Mouse (Mus musculus) liver, embryonic 11.5 days (tissue): ENCODE data around the gene Mapk7. TPM values are rescaled to one million over a fixed set of nuclear protein-coding genes. Genes with fewer than 3 reads are reported as not detected.

Source experiments
- ATAC-seq: fragments of 200-750 bp; cut with Nextera tagmentation; replicated peaks from 2 replicates; pipeline ENCODE4 v1.8.0; 2017; ENCODE audit warnings: moderate number of reproducible peaks, mild to moderate bottlenecking, moderate TSS enrichment, moderate library complexity; ENCODE audit not compliant: low FRiP score
- DNase-seq: peaks from one replicate; pipeline ENCODE4 v3.0.0-alpha.2; 2017; ENCODE audit warnings: low spot score
- H3K27ac ChIP-seq: fragments of 300-500 bp; sonication (generic); 2 replicates; pipeline ENCODE4 v1.5.1; 2014; ENCODE audit warnings: mild to moderate bottlenecking, low read depth, low read length, control low read depth
- H3K27me3 ChIP-seq: fragments of 300-500 bp; sonication (generic); replicated peaks from 2 replicates; pipeline ENCODE4 v1.6.1; 2014; ENCODE audit warnings: low read length, mixed read lengths; ENCODE audit not compliant: control insufficient read depth, insufficient read depth
- H3K36me3 ChIP-seq: fragments of 300-500 bp; sonication (generic); 2 replicates; pipeline ENCODE4 v1.6.1; 2014; ENCODE audit warnings: mild to moderate bottlenecking, low read length, moderate library complexity, mixed read lengths; ENCODE audit not compliant: control insufficient read depth, insufficient read depth
- H3K4me1 ChIP-seq: fragments of 300-500 bp; sonication (generic); replicated peaks from 2 replicates; pipeline ENCODE4 v1.6.1; 2014; ENCODE audit warnings: low read length, mixed read lengths; ENCODE audit not compliant: control insufficient read depth, insufficient read depth
- H3K4me2 ChIP-seq: fragments of 300-500 bp; sonication (generic); 2 replicates; pipeline ENCODE4 v1.6.1; 2014; ENCODE audit warnings: mild to moderate bottlenecking, control low read depth, moderate library complexity
- H3K4me3 ChIP-seq: fragments of 300-500 bp; sonication (generic); 2 replicates; pipeline ENCODE4 v1.5.1; 2014; ENCODE audit warnings: low read depth, low read length, control low read depth
- H3K9ac ChIP-seq: fragments of 300-500 bp; sonication (generic); 2 replicates; pipeline ENCODE4 v1.6.1; 2014; ENCODE audit warnings: low read depth, low read length, control low read depth
- H3K9me3 ChIP-seq: fragments of 300-500 bp; sonication (generic); 2 replicates; pipeline ENCODE4 v1.6.1; 2016; ENCODE audit warnings: low read length, inconsistent platforms, mixed read lengths; ENCODE audit not compliant: control insufficient read depth
- WGBS: fragments of 180-500 bp; shearing (Covaris S2); extraction: QIAGEN DNeasy Blood & Tissue Kit; methylation state at CpG from one replicate; pipeline ENCODE4 v1.1.7; 2014; 5-methylcytosine and 5-hydroxymethylcytosine counted together
- polyA plus RNA-seq: library from polyadenylated mRNA; unstranded; fragments of >200 nt; fragmentation: Nextera tagmentation; extraction: Ambion mirVana; gene quantifications from 2 replicates; pipeline ENCODE4 v1.2.1, GENCODE M21; 2014

Mapk7 gene
- polyA plus RNA-seq, 1 experiment from 2014 or later: 27.6 TPM

- H3K27ac ChIP-seq: no peak overlapping the region
- H3K36me3 ChIP-seq: no peaks in the 10 kb centered on the region
- no peak overlapping the region for H3K4me3 ChIP-seq
- no peak overlapping the region for H3K4me2 ChIP-seq
- DNase-seq (no peak), ATAC-seq (no peak)
- peaks cover 3% of the 10 kb centered on the region; the same call in 1 of the 2 replicates for H3K4me1 ChIP-seq
- H3K9ac ChIP-seq: no peak overlapping the region
- no peaks in the 10 kb centered on the region for H3K9me3 ChIP-seq
- 58% methylated on average over 4 of the region's 4 CpGs for WGBS
- H3K27me3 ChIP-seq: no peaks in the 10 kb centered on the region
These were observed 28.8 kb downstream of the Mapk7 start for GRCm38 (mm10) chr11:61465422-61465821.

GRCm38 (mm10) chr11:61464071-61464470, 30.1 kb downstream of the Mapk7 start:
- ATAC-seq (no peak), DNase-seq (no peak)
- Histone ChIP-seq H3K4me1 (peaks cover under 1% of the 10 kb centered on the region; the same call in 1 of the 2 replicates), H3K36me3 (no peaks in the 10 kb centered on the region), H3K4me3 (no peak overlapping the region), H3K27me3 (no peaks in the 10 kb centered on the region), H3K27ac (no peak overlapping the region), H3K9me3 (no peaks in the 10 kb centered on the region), H3K4me2 (no peak overlapping the region), H3K9ac (no peak overlapping the region)
- WGBS: 69% methylated on average over 2 of the region's 2 CpGs

- no peak for DNase-seq
- ATAC-seq: no peak
- 61% methylated on average over 24 of the region's 24 CpGs for WGBS
- Histone ChIP-seq H3K4me2 (no peak overlapping the region), H3K4me1 (no peaks in the 10 kb centered on the region), H3K4me3 (no peak overlapping the region), H3K36me3 (no peaks in the 10 kb centered on the region), H3K9ac (no peak overlapping the region), H3K9me3 (no peaks in the 10 kb centered on the region), H3K27me3 (peaks cover 17% of the 10 kb centered on the region), H3K27ac (no peak overlapping the region)
These were observed 44.5 kb downstream of the Mapk7 start for GRCm38 (mm10) chr11:61449499-61450292.

- DNase-seq (no peak), ATAC-seq (no peak)
- Histone ChIP-seq H3K27ac (no peak overlapping the region), H3K36me3 (no peaks in the 10 kb centered on the region), H3K9me3 (no peaks in the 10 kb centered on the region), H3K4me1 (no peaks in the 10 kb centered on the region), H3K27me3 (peaks cover 15% of the 10 kb centered on the region), H3K9ac (no peak overlapping the region), H3K4me3 (no peak overlapping the region), H3K4me2 (no peak overlapping the region)
- 81% methylated on average over 9 of the region's 9 CpGs for WGBS
These were observed 45.5 kb downstream of the Mapk7 start for GRCm38 (mm10) chr11:61448599-61449225.

GRCm38 (mm10) chr11:61448041-61448440, 46.2 kb downstream of the Mapk7 start:
- H3K27ac ChIP-seq: no peak overlapping the region
- H3K9ac ChIP-seq: no peak overlapping the region
- peaks cover 12% of the 10 kb centered on the region for H3K27me3 ChIP-seq
- WGBS: 68% methylated on average over 5 of the region's 5 CpGs
- H3K9me3 ChIP-seq: no peaks in the 10 kb centered on the region
- no peak overlapping the region for H3K4me3 ChIP-seq
- no peak for DNase-seq
- H3K36me3 ChIP-seq: no peaks in the 10 kb centered on the region
- H3K4me1 ChIP-seq: no peaks in the 10 kb centered on the region
- no peak for ATAC-seq
- no peak overlapping the region for H3K4me2 ChIP-seq

- Histone ChIP-seq H3K9ac (no peak overlapping the region), H3K36me3 (no peaks in the 10 kb centered on the region), H3K4me2 (no peak overlapping the region), H3K4me1 (no peaks in the 10 kb centered on the region), H3K27ac (no peak overlapping the region), H3K4me3 (no peak overlapping the region), H3K27me3 (peaks cover 5% of the 10 kb centered on the region; the same call in 1 of the 2 replicates), H3K9me3 (no peaks in the 10 kb centered on the region)
- DNase-seq: no peak
- 78% methylated on average over 8 of the region's 8 CpGs for WGBS
- no peak for ATAC-seq
These were observed 46.9 kb downstream of the Mapk7 start for GRCm38 (mm10) chr11:61447296-61447695.

GRCm38 (mm10) chr11:61443807-61444206, 50.4 kb downstream of the Mapk7 start:
- no peak overlapping the region for H3K4me2 ChIP-seq
- no peak overlapping the region for H3K9ac ChIP-seq
- H3K27ac ChIP-seq: no peak overlapping the region
- WGBS: 83% methylated on average over 6 of the region's 6 CpGs
- 0 out of 2 replicates have a peak, but pooled peaks cover 2% of the 10 kb centered on the region for H3K27me3 ChIP-seq
- no peaks in the 10 kb centered on the region for H3K9me3 ChIP-seq
- no peak for DNase-seq
- H3K4me1 ChIP-seq: no peaks in the 10 kb centered on the region
- no peak overlapping the region for H3K4me3 ChIP-seq
- ATAC-seq: no peak
- H3K36me3 ChIP-seq: no peaks in the 10 kb centered on the region

- WGBS: 73% methylated on average over 7 of the region's 7 CpGs
- no peaks in the 10 kb centered on the region for H3K36me3 ChIP-seq
- H3K4me3 ChIP-seq: no peak overlapping the region
- no peaks in the 10 kb centered on the region for H3K9me3 ChIP-seq
- DNase-seq (no peak), ATAC-seq (no peak)
- no peaks in the 10 kb centered on the region for H3K4me1 ChIP-seq
- no peak overlapping the region for H3K9ac ChIP-seq
- no peaks in the 10 kb centered on the region for H3K27me3 ChIP-seq
- H3K4me2 ChIP-seq: no peak overlapping the region
- no peak overlapping the region for H3K27ac ChIP-seq
These were observed 52.5 kb downstream of the Mapk7 start for GRCm38 (mm10) chr11:61441670-61442069.

- H3K4me2 ChIP-seq: no peak overlapping the region
These were observed 53.8 kb downstream of the Mapk7 start for GRCm38 (mm10) chr11:61440416-61440815.

More at GRCm38 (mm10) chr11:61440416-61440815, 53.8 kb downstream of the Mapk7 start:
- Histone ChIP-seq H3K27me3 (no peaks in the 10 kb centered on the region), H3K27ac (no peak overlapping the region), H3K4me3 (no peak overlapping the region), H3K4me1 (no peaks in the 10 kb centered on the region), H3K9me3 (no peaks in the 10 kb centered on the region), H3K9ac (no peak overlapping the region), H3K36me3 (no peaks in the 10 kb centered on the region)
- ATAC-seq (no peak), DNase-seq (no peak)
- WGBS: 83% methylated on average over 4 of the region's 4 CpGs
